Mouse (Mus musculus) ovary, postnatal 36 days (tissue): ENCODE measurements around the gene Ly75.

Experiments used
- DNase-seq: peaks from one replicate; pipeline ENCODE4 v3.0.0; 2022; ENCODE audit warnings: low spot score, mixed read lengths

Gene Ly75

GRCm38 (mm10) chr2:60322031-60322726 is 60.9 kb downstream of the Ly75 start:
- DNase-seq: no peak

GRCm38 (mm10) chr2:60303796-60304195 is 79.3 kb downstream of the Ly75 start:
- DNase-seq: no peak

GRCm38 (mm10) chr2:60299323-60299722 is 83.8 kb downstream of the Ly75 start:
- DNase-seq: no peak

GRCm38 (mm10) chr2:60298266-60298665 is 84.8 kb downstream of the Ly75 start:
- no peak for DNase-seq

GRCm38 (mm10) chr2:60291381-60291780 is 91.7 kb downstream of the Ly75 start:
- DNase-seq: no peak

- no peak for DNase-seq
These were observed 93.7 kb downstream of the Ly75 start for GRCm38 (mm10) chr2:60289451-60289850.

GRCm38 (mm10) chr2:60288606-60289005 is 94.5 kb downstream of the Ly75 start:
- no peak for DNase-seq

- DNase-seq: no peak
These were observed 97.9 kb downstream of the Ly75 start for GRCm38 (mm10) chr2:60285107-60285617.

GRCm38 (mm10) chr2:60284467-60284821 is 98.7 kb downstream of the Ly75 start, which contains the start of gene Cd302:
Gene Cd302 (minus strand): TSS chr2:60284488.
- no peak for DNase-seq

GRCm38 (mm10) chr2:60283751-60284466 is 99.2 kb downstream of the Ly75 start:
- peak; percentile 81 for DNase-seq

GRCm38 (mm10) chr2:60283208-60283750 is 99.8 kb downstream of the Ly75 start:
- DNase-seq: no peak

- DNase-seq: no peak
These were observed 100.5 kb downstream of the Ly75 start for GRCm38 (mm10) chr2:60282625-60283024.

- no peak for DNase-seq
These were observed 104.5 kb downstream of the Ly75 start for GRCm38 (mm10) chr2:60278627-60279026.

- DNase-seq: no peak
These were observed 113.1 kb downstream of the Ly75 start for GRCm38 (mm10) chr2:60269856-60270479.

- DNase-seq: no peak
These were observed 115.5 kb downstream of the Ly75 start for GRCm38 (mm10) chr2:60267567-60267966.

- DNase-seq: no peak
These were observed 122.3 kb downstream of the Ly75 start for GRCm38 (mm10) chr2:60260621-60261350.

- DNase-seq: no peak
These were observed 123.9 kb downstream of the Ly75 start for GRCm38 (mm10) chr2:60259186-60259585.

- no peak for DNase-seq
These were observed 126.4 kb downstream of the Ly75 start for GRCm38 (mm10) chr2:60256751-60257150.

GRCm38 (mm10) chr2:60253506-60253905 is 129.6 kb downstream of the Ly75 start:
- no peak for DNase-seq

- no peak for DNase-seq
These were observed 130.3 kb downstream of the Ly75 start for GRCm38 (mm10) chr2:60252782-60253181.
